Mouse (Mus musculus): ENCODE results near the gene Kmt2b. TPM values are rescaled to one million over a fixed set of nuclear protein-coding genes. Genes with fewer than 3 reads are reported as not detected.

Kmt2b gene
- polyA plus RNA-seq, 1 experiment: 14.4 TPM

- H3K36me3 ChIP-seq (ENCODE audit: control insufficient read depth, insufficient read depth): peaks cover 37% of the 10 kb centered on the region
- TF ChIP-seq MYOG (IDR thresholded peaks at IDR 0.05; ENCODE audit: control insufficient read depth, extremely low read depth, insufficient read length): no peak
- no peak for TF ChIP-seq MAX (IDR thresholded peaks at IDR 0.05)
- no peak for TF ChIP-seq CTCF (IDR thresholded peaks at IDR 0.05; ENCODE audit: control insufficient read depth, insufficient read depth, insufficient read length)
Measured at GRCm38 (mm10) chr7:30585170-30585569, 3.4 kb downstream of the Kmt2b start.

GRCm38 (mm10) chr7:30584339-30584738 is 4.2 kb downstream of the Kmt2b start:
- Histone ChIP-seq H3K4me3 (ENCODE audit: insufficient read depth, poor library complexity, severe bottlenecking) (no peak overlapping the region), H3K27me3 (ENCODE audit: control insufficient read depth, insufficient read depth, insufficient read length) (no peaks in the 10 kb centered on the region), H3K79me3 (ENCODE audit: low read depth) (peaks cover 20% of the 10 kb centered on the region), H3K79me2 (ENCODE audit: control insufficient read depth, insufficient read depth) (peaks cover 44% of the 10 kb centered on the region), H3K36me3 (ENCODE audit: control insufficient read depth, insufficient read depth) (peaks cover 46% of the 10 kb centered on the region), H3ac (ENCODE audit: control insufficient read depth, insufficient read length, low read depth) (no peak overlapping the region)
- TF ChIP-seq MYOG (IDR thresholded peaks at IDR 0.05; ENCODE audit: control insufficient read depth, extremely low read depth, insufficient read length) (no peak), USF1 (IDR thresholded peaks at IDR 0.05; ENCODE audit: low read depth) (no peak), FOSL1 (IDR thresholded peaks at IDR 0.05; ENCODE audit: insufficient read depth, low read length, poor library complexity, severe bottlenecking) (no peak), MYOD1 (IDR thresholded peaks at IDR 0.05; ENCODE audit: control insufficient read depth, insufficient read length, low read depth) (no peak), CEBPB (IDR thresholded peaks at IDR 0.05; ENCODE audit: low read depth) (no peak), CTCF (IDR thresholded peaks at IDR 0.05; ENCODE audit: control insufficient read depth, insufficient read depth, insufficient read length) (no peak), MAX (IDR thresholded peaks at IDR 0.05) (no peak)

More at GRCm38 (mm10) chr7:30585170-30585569, 3.4 kb downstream of the Kmt2b start:
- no peak overlapping the region for H3ac ChIP-seq (ENCODE audit: control insufficient read depth, insufficient read length, low read depth)
- H3K4me3 ChIP-seq (ENCODE audit: insufficient read depth, poor library complexity, severe bottlenecking): no peak overlapping the region
- no peaks in the 10 kb centered on the region for H3K27me3 ChIP-seq (ENCODE audit: control insufficient read depth, insufficient read depth, insufficient read length)
- H3K79me3 ChIP-seq (ENCODE audit: low read depth): peaks cover 20% of the 10 kb centered on the region
- peaks cover 44% of the 10 kb centered on the region for H3K79me2 ChIP-seq (ENCODE audit: control insufficient read depth, insufficient read depth)

- Histone ChIP-seq H3K79me3 (ENCODE audit: low read depth) (peaks cover 5% of the 10 kb centered on the region), H3ac (ENCODE audit: control insufficient read depth, insufficient read length, low read depth) (no peak overlapping the region), H3K36me3 (ENCODE audit: control insufficient read depth, insufficient read depth) (peaks cover 71% of the 10 kb centered on the region), H3K4me3 (ENCODE audit: insufficient read depth, poor library complexity, severe bottlenecking) (no peak overlapping the region), H3K79me2 (ENCODE audit: control insufficient read depth, insufficient read depth) (peaks cover 25% of the 10 kb centered on the region), H3K27me3 (ENCODE audit: control insufficient read depth, insufficient read depth, insufficient read length) (no peaks in the 10 kb centered on the region)
- TF ChIP-seq MYOG (IDR thresholded peaks at IDR 0.05; ENCODE audit: control insufficient read depth, extremely low read depth, insufficient read length) (no peak), CTCF (IDR thresholded peaks at IDR 0.05; ENCODE audit: control insufficient read depth, insufficient read depth, insufficient read length) (no peak), USF1 (IDR thresholded peaks at IDR 0.05; ENCODE audit: low read depth) (no peak), MYOD1 (IDR thresholded peaks at IDR 0.05; ENCODE audit: control insufficient read depth, insufficient read length, low read depth) (no peak), FOSL1 (IDR thresholded peaks at IDR 0.05; ENCODE audit: insufficient read depth, low read length, poor library complexity, severe bottlenecking) (no peak), MAX (IDR thresholded peaks at IDR 0.05) (no peak), CEBPB (IDR thresholded peaks at IDR 0.05; ENCODE audit: low read depth) (no peak)
Measured at GRCm38 (mm10) chr7:30581547-30581946, 7.0 kb downstream of the Kmt2b start.

GRCm38 (mm10) chr7:30579950-30580349 is 8.6 kb downstream of the Kmt2b start:
- no peak overlapping the region for H3ac ChIP-seq (ENCODE audit: control insufficient read depth, insufficient read length, low read depth)
- no peak for TF ChIP-seq USF1 (IDR thresholded peaks at IDR 0.05; ENCODE audit: low read depth)
- TF ChIP-seq FOSL1 (IDR thresholded peaks at IDR 0.05; ENCODE audit: insufficient read depth, low read length, poor library complexity, severe bottlenecking): no peak
- TF ChIP-seq MYOG (IDR thresholded peaks at IDR 0.05; ENCODE audit: control insufficient read depth, extremely low read depth, insufficient read length): no peak
- TF ChIP-seq MAX (IDR thresholded peaks at IDR 0.05): no peak
- no peaks in the 10 kb centered on the region for H3K79me3 ChIP-seq (ENCODE audit: low read depth)
- peaks cover 9% of the 10 kb centered on the region for H3K79me2 ChIP-seq (ENCODE audit: control insufficient read depth, insufficient read depth)
- no peaks in the 10 kb centered on the region for H3K27me3 ChIP-seq (ENCODE audit: control insufficient read depth, insufficient read depth, insufficient read length)
- H3K36me3 ChIP-seq (ENCODE audit: control insufficient read depth, insufficient read depth): peaks cover 69% of the 10 kb centered on the region
- no peak overlapping the region for H3K4me3 ChIP-seq (ENCODE audit: insufficient read depth, poor library complexity, severe bottlenecking)

GRCm38 (mm10) chr7:30572969-30573368 is 15.6 kb downstream of the Kmt2b start:
- no peak for TF ChIP-seq MYOG (IDR thresholded peaks at IDR 0.05; ENCODE audit: control insufficient read depth, extremely low read depth, insufficient read length)
- no peak for TF ChIP-seq CEBPB (IDR thresholded peaks at IDR 0.05; ENCODE audit: low read depth)
- TF ChIP-seq CTCF (IDR thresholded peaks at IDR 0.05; ENCODE audit: control insufficient read depth, insufficient read depth, insufficient read length): no peak
- no peak for TF ChIP-seq MAX (IDR thresholded peaks at IDR 0.05)
- TF ChIP-seq MYOD1 (IDR thresholded peaks at IDR 0.05; ENCODE audit: control insufficient read depth, insufficient read length, low read depth): no peak
- no peak for TF ChIP-seq FOSL1 (IDR thresholded peaks at IDR 0.05; ENCODE audit: insufficient read depth, low read length, poor library complexity, severe bottlenecking)
- no peak for TF ChIP-seq USF1 (IDR thresholded peaks at IDR 0.05; ENCODE audit: low read depth)
- no peak overlapping the region for H3K4me3 ChIP-seq (ENCODE audit: insufficient read depth, poor library complexity, severe bottlenecking)
- no peaks in the 10 kb centered on the region for H3K79me2 ChIP-seq (ENCODE audit: control insufficient read depth, insufficient read depth)
- no peaks in the 10 kb centered on the region for H3K27me3 ChIP-seq (ENCODE audit: control insufficient read depth, insufficient read depth, insufficient read length)
- no peaks in the 10 kb centered on the region for H3K79me3 ChIP-seq (ENCODE audit: low read depth)
- H3K36me3 ChIP-seq (ENCODE audit: control insufficient read depth, insufficient read depth): peaks cover 58% of the 10 kb centered on the region
- no peak overlapping the region for H3ac ChIP-seq (ENCODE audit: control insufficient read depth, insufficient read length, low read depth)

GRCm38 (mm10) chr7:30572389-30572788 is 16.1 kb downstream of the Kmt2b start:
- no peaks in the 10 kb centered on the region for H3K27me3 ChIP-seq (ENCODE audit: control insufficient read depth, insufficient read depth, insufficient read length)
- peaks cover 52% of the 10 kb centered on the region for H3K36me3 ChIP-seq (ENCODE audit: control insufficient read depth, insufficient read depth)
- TF ChIP-seq CEBPB (IDR thresholded peaks at IDR 0.05; ENCODE audit: low read depth) (no peak), MAX (IDR thresholded peaks at IDR 0.05) (no peak), FOSL1 (IDR thresholded peaks at IDR 0.05; ENCODE audit: insufficient read depth, low read length, poor library complexity, severe bottlenecking) (no peak), CTCF (IDR thresholded peaks at IDR 0.05; ENCODE audit: control insufficient read depth, insufficient read depth, insufficient read length) (no peak), MYOD1 (IDR thresholded peaks at IDR 0.05; ENCODE audit: control insufficient read depth, insufficient read length, low read depth) (no peak), USF1 (IDR thresholded peaks at IDR 0.05; ENCODE audit: low read depth) (no peak), MYOG (IDR thresholded peaks at IDR 0.05; ENCODE audit: control insufficient read depth, extremely low read depth, insufficient read length) (no peak)

More at GRCm38 (mm10) chr7:30572389-30572788, 16.1 kb downstream of the Kmt2b start:
- H3K79me3 ChIP-seq (ENCODE audit: low read depth): no peaks in the 10 kb centered on the region
- no peak overlapping the region for H3ac ChIP-seq (ENCODE audit: control insufficient read depth, insufficient read length, low read depth)
- H3K79me2 ChIP-seq (ENCODE audit: control insufficient read depth, insufficient read depth): no peaks in the 10 kb centered on the region
- H3K4me3 ChIP-seq (ENCODE audit: insufficient read depth, poor library complexity, severe bottlenecking): no peak overlapping the region

Measured in C2C12 (cell line).